Mouse (Mus musculus): ENCODE measurements around the gene Itpr1. TPM values are rescaled to one million over a fixed set of nuclear protein-coding genes. Genes with fewer than 3 reads are reported as not detected.

The Itpr1 gene
- polyA plus RNA-seq, 1 experiment from 2014 or later: 15.0 TPM

DNA sequence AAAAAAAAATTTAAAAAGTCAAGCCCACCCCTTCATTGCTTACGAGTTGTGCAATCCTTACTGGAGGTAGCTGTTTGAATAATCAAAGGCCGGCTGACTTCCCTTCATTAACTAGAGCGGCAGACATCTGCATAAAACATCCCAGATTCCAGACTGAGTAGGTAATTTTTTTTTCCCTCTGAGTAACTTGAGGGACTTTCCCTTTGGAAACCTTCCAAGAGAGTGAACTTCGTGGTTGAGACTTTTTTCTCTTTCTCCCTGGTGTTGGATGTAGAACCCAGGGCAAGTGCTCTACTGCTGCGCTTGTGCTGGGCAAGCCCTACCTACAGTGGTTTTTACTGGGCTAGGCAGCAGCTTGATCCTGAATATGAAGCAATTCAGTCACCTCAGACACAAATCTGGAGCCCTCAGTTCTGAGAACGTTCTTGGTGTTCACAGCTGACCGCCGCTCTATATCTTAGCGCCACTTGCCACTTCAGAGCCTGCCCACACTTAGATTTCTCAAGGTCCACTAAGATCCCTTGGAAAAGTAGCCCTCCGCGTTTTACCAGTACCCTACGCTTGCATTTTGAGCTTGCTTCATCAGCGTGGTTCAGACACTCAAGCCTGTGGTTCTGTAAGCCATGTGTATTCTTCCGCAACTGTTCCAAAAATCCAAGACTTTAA, 244.8 kb downstream of the Itpr1 start:
- no peaks in the 10 kb centered on the region for H3K36me3 ChIP-seq (ENCODE audit: control insufficient read depth, insufficient read depth)
- no peak overlapping the region for H3K4me3 ChIP-seq (replicated peaks; ENCODE audit: low read length)
- H3K9ac ChIP-seq (replicated peaks; ENCODE audit: low read depth, low read length): no peak overlapping the region
- no peak for ATAC-seq
- H3K27me3 ChIP-seq (replicated peaks; ENCODE audit: control insufficient read depth, insufficient read depth, low read length): no peaks in the 10 kb centered on the region
- no peak overlapping the region; the same call in 1 of the 2 replicates for H3K27ac ChIP-seq (ENCODE audit: low read length)
- peaks cover 17% of the 10 kb centered on the region for H3K4me1 ChIP-seq (replicated peaks; ENCODE audit: control insufficient read depth, insufficient read depth, low read length)
- H3K4me2 ChIP-seq (ENCODE audit: low read length): no peak overlapping the region
- H3K9me3 ChIP-seq (ENCODE audit: control insufficient read depth, low read length): no peaks in the 10 kb centered on the region
- 45% methylated on average over 14 of the region's 14 CpGs for WGBS

DNA sequence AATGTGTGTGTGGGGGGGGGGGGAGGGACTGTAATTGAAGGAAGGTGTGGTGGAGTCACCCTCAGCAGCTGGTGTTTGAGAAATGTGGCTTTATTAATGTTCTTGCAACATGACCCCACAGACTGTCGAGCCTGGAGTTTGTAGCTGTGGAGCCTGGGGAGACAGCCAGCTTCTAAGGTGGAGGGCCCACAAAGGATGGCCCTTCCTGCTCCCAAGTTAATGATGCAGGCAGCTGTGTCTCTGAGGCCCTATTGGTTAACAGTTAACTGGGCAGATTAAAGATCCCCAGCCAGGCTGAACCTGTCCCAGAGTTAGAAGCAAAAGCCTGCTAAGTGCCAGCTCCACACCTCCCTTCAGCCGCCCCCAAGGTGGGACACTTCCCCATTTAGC, 245.3 kb downstream of the Itpr1 start:
- H3K9me3 ChIP-seq (ENCODE audit: control insufficient read depth, low read length): no peaks in the 10 kb centered on the region
- H3K4me1 ChIP-seq (replicated peaks; ENCODE audit: control insufficient read depth, insufficient read depth, low read length): peaks cover 17% of the 10 kb centered on the region
- no peak for ATAC-seq
- H3K9ac ChIP-seq (replicated peaks; ENCODE audit: low read depth, low read length): no peak overlapping the region
- H3K4me2 ChIP-seq (ENCODE audit: low read length): no peak overlapping the region
- no peak overlapping the region for H3K27ac ChIP-seq (ENCODE audit: low read length)
- H3K27me3 ChIP-seq (replicated peaks; ENCODE audit: control insufficient read depth, insufficient read depth, low read length): no peaks in the 10 kb centered on the region
- no peak overlapping the region for H3K4me3 ChIP-seq (replicated peaks; ENCODE audit: low read length)
- WGBS: 26% methylated on average over 2 of the region's 2 CpGs
- no peaks in the 10 kb centered on the region for H3K36me3 ChIP-seq (ENCODE audit: control insufficient read depth, insufficient read depth)

DNA sequence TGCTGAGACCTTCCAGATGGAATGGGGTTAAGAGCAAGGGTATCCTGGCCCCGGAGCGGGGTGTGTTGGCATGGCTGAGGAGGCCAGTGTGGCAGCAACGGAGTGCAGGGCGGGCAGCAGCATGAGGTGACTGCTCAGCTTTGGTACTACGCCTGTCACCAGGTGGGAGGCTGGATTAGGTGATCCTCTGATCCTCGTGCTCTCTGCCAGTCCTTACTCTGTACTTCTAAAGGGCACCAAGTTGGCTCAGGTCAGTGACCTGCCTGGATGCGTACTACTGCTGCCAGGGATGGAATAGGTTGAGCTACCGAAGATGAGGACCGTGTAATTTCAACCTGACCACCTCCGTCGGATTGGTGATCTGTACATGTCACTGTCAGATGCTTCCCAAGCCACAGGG, 245.9 kb downstream of the Itpr1 start:
- 88% methylated on average over 11 of the region's 11 CpGs for WGBS
- H3K27me3 ChIP-seq (replicated peaks; ENCODE audit: control insufficient read depth, insufficient read depth, low read length): no peaks in the 10 kb centered on the region
- H3K4me3 ChIP-seq (replicated peaks; ENCODE audit: low read length): no peak overlapping the region
- H3K4me2 ChIP-seq (ENCODE audit: low read length): no peak overlapping the region
- H3K36me3 ChIP-seq (ENCODE audit: control insufficient read depth, insufficient read depth): no peaks in the 10 kb centered on the region
- no peaks in the 10 kb centered on the region for H3K9me3 ChIP-seq (ENCODE audit: control insufficient read depth, low read length)
- no peak overlapping the region for H3K27ac ChIP-seq (ENCODE audit: low read length)
- peaks cover 17% of the 10 kb centered on the region for H3K4me1 ChIP-seq (replicated peaks; ENCODE audit: control insufficient read depth, insufficient read depth, low read length)
- no peak overlapping the region for H3K9ac ChIP-seq (replicated peaks; ENCODE audit: low read depth, low read length)
- no peak for ATAC-seq

DNA sequence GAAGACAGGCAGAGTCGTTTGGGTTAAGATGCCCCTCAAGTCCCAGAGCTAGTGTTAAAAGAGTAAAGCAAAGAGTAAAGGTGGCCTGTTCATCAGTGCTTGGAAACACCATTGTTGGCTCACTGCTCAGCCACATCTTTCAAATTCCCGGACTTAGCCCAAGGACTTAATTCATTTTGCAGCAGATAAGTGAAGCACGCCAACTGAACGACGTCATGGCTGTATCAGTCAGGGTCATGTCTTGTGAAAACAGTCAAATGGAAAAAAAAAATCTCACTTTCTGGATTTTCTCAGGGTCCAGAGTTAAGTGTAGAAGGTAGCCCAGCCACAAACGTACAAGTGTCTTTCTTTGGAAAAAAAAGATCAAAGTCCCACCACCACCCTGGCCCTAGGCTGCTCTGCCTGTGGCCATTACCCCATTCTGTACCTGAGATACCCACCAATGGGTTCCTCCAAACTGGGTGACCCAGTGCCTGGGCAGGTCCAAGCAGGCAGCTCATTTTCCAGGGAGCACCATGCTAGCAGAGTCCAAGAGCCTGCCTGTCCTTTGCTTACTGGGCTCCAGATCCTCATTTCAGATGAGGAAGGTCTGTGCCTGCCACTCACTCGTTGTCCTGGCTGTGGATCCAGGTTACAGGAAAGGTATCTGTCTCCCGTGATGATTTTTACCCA, 251.5 kb downstream of the Itpr1 start:
- Histone ChIP-seq H3K4me2 (ENCODE audit: low read length) (no peak overlapping the region), H3K27ac (ENCODE audit: low read length) (no peak overlapping the region), H3K4me3 (replicated peaks; ENCODE audit: low read length) (no peak overlapping the region), H3K4me1 (replicated peaks; ENCODE audit: control insufficient read depth, insufficient read depth, low read length) (no peaks in the 10 kb centered on the region; the same call in 1 of the 2 replicates), H3K27me3 (replicated peaks; ENCODE audit: control insufficient read depth, insufficient read depth, low read length) (no peaks in the 10 kb centered on the region), H3K9me3 (ENCODE audit: control insufficient read depth, low read length) (no peaks in the 10 kb centered on the region), H3K9ac (replicated peaks; ENCODE audit: low read depth, low read length) (no peak overlapping the region), H3K36me3 (ENCODE audit: control insufficient read depth, insufficient read depth) (no peaks in the 10 kb centered on the region)
- ATAC-seq: no peak
- WGBS: 89% methylated on average over 8 of the region's 8 CpGs

DNA sequence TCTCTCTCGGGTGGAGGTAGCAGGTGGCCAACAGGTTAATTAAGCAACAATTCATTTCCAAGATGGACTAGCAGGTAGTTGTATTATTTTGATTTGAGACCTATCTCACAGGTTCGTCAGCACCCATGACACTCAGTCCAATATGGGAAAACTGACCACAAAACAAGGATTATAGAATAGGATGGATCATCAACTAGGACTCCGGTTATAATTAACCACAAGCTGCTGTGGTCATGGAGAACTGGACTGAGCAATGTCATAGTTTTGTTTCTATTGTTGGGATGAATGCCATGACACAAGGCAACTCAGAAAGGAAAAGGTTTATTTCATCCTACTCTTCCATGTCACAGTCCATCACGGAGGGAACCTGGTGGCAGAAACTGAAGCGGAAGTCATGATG, 252.3 kb downstream of the Itpr1 start:
- Histone ChIP-seq H3K27me3 (replicated peaks; ENCODE audit: control insufficient read depth, insufficient read depth, low read length) (no peaks in the 10 kb centered on the region), H3K4me1 (replicated peaks; ENCODE audit: control insufficient read depth, insufficient read depth, low read length) (no peaks in the 10 kb centered on the region; the same call in 1 of the 2 replicates), H3K9ac (replicated peaks; ENCODE audit: low read depth, low read length) (no peak overlapping the region), H3K4me3 (replicated peaks; ENCODE audit: low read length) (no peak overlapping the region), H3K4me2 (ENCODE audit: low read length) (no peak overlapping the region), H3K9me3 (ENCODE audit: control insufficient read depth, low read length) (no peaks in the 10 kb centered on the region), H3K27ac (ENCODE audit: low read length) (no peak overlapping the region), H3K36me3 (ENCODE audit: control insufficient read depth, insufficient read depth) (no peaks in the 10 kb centered on the region)
- no peak for ATAC-seq
- WGBS: 90% methylated on average over 5 of the region's 5 CpGs

DNA sequence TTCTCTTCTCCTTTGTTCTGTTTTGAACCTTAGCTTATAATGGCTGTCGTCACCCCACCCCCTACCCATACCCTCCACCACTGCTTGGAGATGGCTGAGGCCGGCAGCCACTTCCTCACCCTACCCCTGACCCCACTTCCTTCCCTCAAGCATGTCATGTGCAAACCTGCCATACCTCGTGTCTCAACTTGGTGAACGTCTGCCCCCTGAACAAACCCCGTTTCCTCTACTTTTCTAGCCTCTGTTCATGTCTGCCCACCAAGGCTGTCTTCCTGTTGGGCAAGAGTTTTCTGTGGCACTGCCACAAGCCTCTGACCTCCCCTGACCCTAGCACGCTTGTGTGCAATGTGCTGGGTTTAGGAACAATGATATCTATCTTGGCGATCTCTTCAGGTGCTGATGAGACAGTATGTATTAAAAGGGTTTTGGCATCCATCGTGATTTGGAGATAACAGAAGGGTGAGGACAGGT, 253.2 kb downstream of the Itpr1 start:
- ATAC-seq: no peak
- no peak overlapping the region for H3K27ac ChIP-seq (ENCODE audit: low read length)
- WGBS: 89% methylated on average over 8 of the region's 8 CpGs
- H3K4me1 ChIP-seq (replicated peaks; ENCODE audit: control insufficient read depth, insufficient read depth, low read length): no peaks in the 10 kb centered on the region; the same call in 1 of the 2 replicates
- no peak overlapping the region for H3K4me2 ChIP-seq (ENCODE audit: low read length)
- no peaks in the 10 kb centered on the region for H3K9me3 ChIP-seq (ENCODE audit: control insufficient read depth, low read length)
- H3K4me3 ChIP-seq (replicated peaks; ENCODE audit: low read length): no peak overlapping the region
- H3K9ac ChIP-seq (replicated peaks; ENCODE audit: low read depth, low read length): no peak overlapping the region
- no peaks in the 10 kb centered on the region for H3K27me3 ChIP-seq (replicated peaks; ENCODE audit: control insufficient read depth, insufficient read depth, low read length)
- no peaks in the 10 kb centered on the region for H3K36me3 ChIP-seq (ENCODE audit: control insufficient read depth, insufficient read depth)

DNA sequence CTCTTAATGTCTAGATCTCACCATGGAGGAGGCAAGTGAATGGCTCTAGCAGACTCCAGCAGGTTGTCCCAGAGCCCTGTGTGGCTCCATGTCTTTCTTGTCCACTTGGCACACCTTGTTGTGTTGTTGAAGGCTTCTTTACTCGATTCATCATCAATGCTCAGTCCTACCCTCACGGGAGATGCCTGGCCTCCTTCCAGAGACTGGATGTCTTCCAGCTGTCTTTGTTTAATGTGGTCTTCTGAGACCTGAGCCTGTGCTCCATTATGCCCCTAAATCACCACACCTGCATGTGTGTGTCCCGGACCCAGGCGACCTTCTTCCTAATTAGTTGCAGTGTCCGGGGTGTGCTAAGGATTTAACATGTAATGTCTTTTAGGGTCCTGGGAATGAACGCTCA, 254.7 kb downstream of the Itpr1 start:
- H3K4me3 ChIP-seq (replicated peaks; ENCODE audit: low read length): no peak overlapping the region
- no peak for ATAC-seq

DNA sequence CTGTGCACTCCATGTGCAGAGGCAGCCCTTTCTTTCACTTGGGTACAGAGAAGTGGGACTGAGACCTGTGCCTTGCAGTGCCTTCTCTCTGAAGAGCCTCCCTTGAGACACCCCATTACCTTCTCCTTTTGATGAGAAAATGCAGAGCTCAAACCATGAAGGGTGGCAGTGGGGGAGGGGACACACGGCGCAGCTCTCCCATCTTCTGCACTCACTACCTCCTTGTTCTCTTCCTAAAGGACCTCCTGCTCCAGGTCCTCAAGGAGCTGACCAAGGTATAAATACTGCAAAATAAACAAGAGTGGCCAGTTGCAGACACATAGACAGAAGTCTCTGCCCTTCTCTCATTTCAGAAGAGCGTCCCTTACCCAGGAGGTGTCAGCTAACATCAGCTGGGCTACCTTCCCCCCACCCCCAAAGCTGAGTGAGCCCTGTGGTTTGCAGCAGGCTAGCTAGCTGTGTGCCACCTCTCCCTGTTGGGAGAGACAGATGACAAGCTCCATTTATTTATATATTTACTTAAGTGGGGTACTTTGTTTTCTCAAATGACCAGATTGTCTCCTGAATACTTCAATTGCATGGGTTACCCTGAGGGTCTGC, 255.4 kb downstream of the Itpr1 start:
- no peak for ATAC-seq
- Histone ChIP-seq H3K36me3 (ENCODE audit: control insufficient read depth, insufficient read depth) (no peaks in the 10 kb centered on the region), H3K4me1 (replicated peaks; ENCODE audit: control insufficient read depth, insufficient read depth, low read length) (no peaks in the 10 kb centered on the region), H3K27me3 (replicated peaks; ENCODE audit: control insufficient read depth, insufficient read depth, low read length) (no peaks in the 10 kb centered on the region), H3K9ac (replicated peaks; ENCODE audit: low read depth, low read length) (no peak overlapping the region), H3K4me2 (ENCODE audit: low read length) (no peak overlapping the region), H3K27ac (ENCODE audit: low read length) (no peak overlapping the region), H3K9me3 (ENCODE audit: control insufficient read depth, low read length) (no peaks in the 10 kb centered on the region), H3K4me3 (replicated peaks; ENCODE audit: low read length) (no peak overlapping the region)
- 72% methylated on average over 3 of the region's 3 CpGs for WGBS

More for the DNA sequence above, 254.7 kb downstream of the Itpr1 start:
- Histone ChIP-seq H3K27me3 (replicated peaks; ENCODE audit: control insufficient read depth, insufficient read depth, low read length) (no peaks in the 10 kb centered on the region), H3K36me3 (ENCODE audit: control insufficient read depth, insufficient read depth) (no peaks in the 10 kb centered on the region), H3K4me2 (ENCODE audit: low read length) (no peak overlapping the region), H3K9ac (replicated peaks; ENCODE audit: low read depth, low read length) (no peak overlapping the region), H3K9me3 (ENCODE audit: control insufficient read depth, low read length) (no peaks in the 10 kb centered on the region), H3K4me1 (replicated peaks; ENCODE audit: control insufficient read depth, insufficient read depth, low read length) (no peaks in the 10 kb centered on the region), H3K27ac (ENCODE audit: low read length) (no peak overlapping the region)
- 71% methylated on average over 6 of the region's 6 CpGs for WGBS

DNA sequence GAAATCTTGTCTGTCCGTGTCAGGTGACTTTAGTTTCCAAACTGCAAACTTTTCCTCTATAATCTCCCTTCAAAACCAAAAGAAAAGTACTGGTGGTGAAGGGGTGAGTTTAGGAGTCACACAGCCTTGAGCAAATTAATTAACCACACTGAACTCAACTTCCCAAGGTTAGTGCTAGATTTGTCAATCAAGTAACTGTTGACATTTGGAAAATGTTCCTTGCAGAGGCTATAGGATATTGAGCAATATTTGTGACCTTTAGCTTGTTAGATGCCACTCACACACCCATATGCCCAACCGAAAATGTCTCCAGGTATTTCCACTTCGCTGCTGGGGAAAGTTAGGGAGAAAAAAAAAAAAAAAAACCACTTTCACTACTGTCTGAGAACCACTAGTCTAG, 259.0 kb downstream of the Itpr1 start:
- H3K27me3 ChIP-seq (replicated peaks; ENCODE audit: control insufficient read depth, insufficient read depth, low read length): no peaks in the 10 kb centered on the region
- H3K27ac ChIP-seq (ENCODE audit: low read length): no peak overlapping the region
- H3K4me1 ChIP-seq (replicated peaks; ENCODE audit: control insufficient read depth, insufficient read depth, low read length): no peaks in the 10 kb centered on the region
- no peak overlapping the region for H3K9ac ChIP-seq (replicated peaks; ENCODE audit: low read depth, low read length)
- H3K4me3 ChIP-seq (replicated peaks; ENCODE audit: low read length): no peak overlapping the region
- no peak overlapping the region for H3K4me2 ChIP-seq (ENCODE audit: low read length)
- no peaks in the 10 kb centered on the region for H3K36me3 ChIP-seq (ENCODE audit: control insufficient read depth, insufficient read depth)
- ATAC-seq: no peak
- H3K9me3 ChIP-seq (ENCODE audit: control insufficient read depth, low read length): no peaks in the 10 kb centered on the region
- WGBS: 96% methylated on average over 3 of the region's 3 CpGs
